Mouse (Mus musculus): ENCODE measurements around the gene Rab11fip2. TPM values are rescaled to one million over a fixed set of nuclear protein-coding genes. Genes with fewer than 3 reads are reported as not detected.

The Rab11fip2 gene
- total and polyA plus RNA-seq, 2 experiments from 2014 or later: 2.3 to 8.3 TPM

DNA sequence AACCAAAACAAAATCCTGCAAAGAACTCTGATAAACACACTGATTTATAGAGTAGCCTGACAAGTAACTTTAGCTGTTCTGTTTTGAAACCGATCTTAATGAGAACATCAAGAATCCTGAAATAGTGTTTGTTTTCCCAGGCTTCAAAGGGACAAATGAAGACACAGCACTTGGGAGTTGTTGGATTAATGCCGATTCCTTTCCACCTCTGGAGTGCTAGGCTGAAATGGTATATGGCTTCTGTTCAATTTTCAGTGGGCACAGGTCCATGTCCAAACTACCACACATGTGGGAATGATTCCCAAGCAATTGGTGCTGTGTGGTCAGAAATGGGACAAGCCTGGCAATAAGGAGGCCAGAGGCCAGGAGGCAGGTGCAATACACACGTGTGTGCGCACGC is 3.7 kb downstream of the Rab11fip2 start:
- Histone ChIP-seq H3K4me3 (ENCODE audit: low read depth, low read length) (no peak overlapping the region), H3K27me3 (ENCODE audit: control insufficient read depth, insufficient read depth, low read length) (no peaks in the 10 kb centered on the region), H3K36me3 (replicated peaks; ENCODE audit: control insufficient read depth, insufficient read depth, low read length) (0 out of 2 replicates have a peak, but pooled peaks cover 17% of the 10 kb centered on the region), H3K4me1 (ENCODE audit: control insufficient read depth, insufficient read depth) (peaks cover 4% of the 10 kb centered on the region), H3K9ac (replicated peaks; ENCODE audit: low read depth, low read length) (no peak overlapping the region), H3K9me3 (replicated peaks; ENCODE audit: control insufficient read depth, low read length) (no peaks in the 10 kb centered on the region), H3K27ac (ENCODE audit: low read depth) (no peak overlapping the region), H3K4me2 (ENCODE audit: low read depth, low read length) (no peak overlapping the region)
- no peak for TF ChIP-seq CTCF (IDR thresholded peaks at IDR 0.05; ENCODE audit: low read depth)
- ATAC-seq (ENCODE audit: insufficient read depth, low read depth) (no peak), DNase-seq (ENCODE audit: low spot score) (no peak)
- WGBS: 76% methylated on average over 5 of the region's 5 CpGs

DNA sequence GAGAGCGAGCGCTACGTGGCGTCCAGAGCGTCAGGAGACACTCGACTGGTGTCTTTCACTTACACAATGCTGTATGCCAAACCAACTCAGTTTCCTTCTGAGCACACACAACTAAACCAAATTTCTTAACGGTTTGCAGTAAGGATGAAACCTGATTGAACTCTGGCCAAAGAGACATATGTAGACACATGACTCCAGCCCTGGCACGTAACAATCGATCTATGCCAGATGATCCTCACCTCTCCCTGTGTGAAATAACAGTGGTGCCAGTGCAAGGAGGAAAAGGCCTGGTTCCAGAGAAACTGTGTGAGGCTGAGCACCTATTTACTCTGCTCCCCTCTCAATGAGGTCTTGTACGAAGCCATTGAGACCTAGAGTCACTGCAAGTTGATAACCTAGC is 11.4 kb downstream of the Rab11fip2 start:
- Histone ChIP-seq H3K27ac (ENCODE audit: low read depth) (no peak overlapping the region), H3K9me3 (replicated peaks; ENCODE audit: control insufficient read depth, low read length) (no peaks in the 10 kb centered on the region), H3K27me3 (ENCODE audit: control insufficient read depth, insufficient read depth, low read length) (no peaks in the 10 kb centered on the region), H3K9ac (replicated peaks; ENCODE audit: low read depth, low read length) (no peak overlapping the region), H3K4me3 (ENCODE audit: low read depth, low read length) (no peak overlapping the region), H3K4me1 (ENCODE audit: control insufficient read depth, insufficient read depth) (0 out of 2 replicates have a peak, but pooled peaks cover 4% of the 10 kb centered on the region), H3K36me3 (replicated peaks; ENCODE audit: control insufficient read depth, insufficient read depth, low read length) (0 out of 2 replicates have a peak, but pooled peaks cover 20% of the 10 kb centered on the region), H3K4me2 (ENCODE audit: low read depth, low read length) (no peak overlapping the region)
- 89% methylated on average over 10 of the region's 10 CpGs for WGBS
- no peak for TF ChIP-seq EP300 (IDR thresholded peaks at IDR 0.05; ENCODE audit: low read depth)
- no peak for TF ChIP-seq CTCF (IDR thresholded peaks at IDR 0.05; ENCODE audit: low read depth)
- DNase-seq (ENCODE audit: low spot score) (no peak), ATAC-seq (ENCODE audit: insufficient read depth, low read depth) (no peak)

DNA sequence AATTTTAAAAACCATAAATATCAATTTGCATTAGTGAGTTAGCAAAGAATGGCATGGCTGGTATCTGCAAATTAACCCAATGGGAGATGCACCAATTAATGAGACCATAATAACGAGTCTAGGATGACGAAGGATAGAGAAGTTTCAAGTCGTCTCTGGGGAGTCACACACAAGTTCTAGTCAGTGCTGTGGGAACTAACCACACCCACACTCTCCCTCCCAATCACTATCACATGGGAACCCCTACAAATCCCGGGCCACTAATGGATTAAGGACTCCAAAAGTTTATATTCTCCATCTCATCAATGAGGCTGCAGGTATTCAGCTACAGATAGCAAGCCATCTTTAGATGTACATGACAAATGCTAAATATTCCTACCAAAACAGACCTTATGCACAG is 14.8 kb downstream of the Rab11fip2 start:
- Histone ChIP-seq H3K4me1 (ENCODE audit: control insufficient read depth, insufficient read depth) (0 out of 2 replicates have a peak, but pooled peaks cover 4% of the 10 kb centered on the region), H3K9ac (replicated peaks; ENCODE audit: low read depth, low read length) (no peak overlapping the region), H3K27ac (ENCODE audit: low read depth) (no peak overlapping the region), H3K9me3 (replicated peaks; ENCODE audit: control insufficient read depth, low read length) (no peaks in the 10 kb centered on the region), H3K4me2 (ENCODE audit: low read depth, low read length) (no peak overlapping the region), H3K27me3 (ENCODE audit: control insufficient read depth, insufficient read depth, low read length) (no peaks in the 10 kb centered on the region), H3K4me3 (ENCODE audit: low read depth, low read length) (no peak overlapping the region), H3K36me3 (replicated peaks; ENCODE audit: control insufficient read depth, insufficient read depth, low read length) (no peaks in the 10 kb centered on the region)
- 75% methylated on average over 4 of the region's 4 CpGs for WGBS
- TF ChIP-seq CTCF (IDR thresholded peaks at IDR 0.05; ENCODE audit: low read depth) (no peak), EP300 (IDR thresholded peaks at IDR 0.05; ENCODE audit: low read depth) (no peak)
- no peak for ATAC-seq (ENCODE audit: insufficient read depth, low read depth)
- no peak for DNase-seq (ENCODE audit: low spot score)

DNA sequence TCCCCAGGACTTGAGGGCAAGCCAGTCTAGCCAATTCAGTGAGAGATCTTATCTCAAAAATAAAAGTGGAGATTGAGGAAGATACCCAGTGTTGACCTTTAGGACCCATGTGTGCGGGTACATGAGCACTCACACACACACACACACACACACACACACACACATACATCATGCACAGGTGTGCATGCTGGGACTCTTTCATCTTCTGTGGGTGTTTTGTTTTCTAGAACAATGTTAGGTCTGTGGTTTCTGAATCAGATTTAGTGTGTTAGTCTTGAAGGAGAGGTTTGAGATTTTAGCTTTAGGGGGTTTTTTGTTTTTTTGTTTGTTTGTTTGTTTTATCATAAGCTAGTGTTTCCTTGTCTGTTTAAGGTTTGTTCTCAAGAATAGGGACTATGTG is 17.3 kb downstream of the Rab11fip2 start:
- no peaks in the 10 kb centered on the region for H3K36me3 ChIP-seq (replicated peaks; ENCODE audit: control insufficient read depth, insufficient read depth, low read length)
- H3K27me3 ChIP-seq (ENCODE audit: control insufficient read depth, insufficient read depth, low read length): no peaks in the 10 kb centered on the region
- WGBS: 80% methylated on average over 1 of the region's 1 CpGs
- TF ChIP-seq EP300 (IDR thresholded peaks at IDR 0.05; ENCODE audit: low read depth): no peak
- TF ChIP-seq CTCF (IDR thresholded peaks at IDR 0.05; ENCODE audit: low read depth): no peak
- no peak overlapping the region for H3K4me3 ChIP-seq (ENCODE audit: low read depth, low read length)
- H3K9me3 ChIP-seq (replicated peaks; ENCODE audit: control insufficient read depth, low read length): no peaks in the 10 kb centered on the region
- no peak overlapping the region for H3K9ac ChIP-seq (replicated peaks; ENCODE audit: low read depth, low read length)
- H3K4me2 ChIP-seq (ENCODE audit: low read depth, low read length): no peak overlapping the region
- 0 out of 2 replicates have a peak, but pooled peaks cover 4% of the 10 kb centered on the region for H3K4me1 ChIP-seq (ENCODE audit: control insufficient read depth, insufficient read depth)
- no peak overlapping the region for H3K27ac ChIP-seq (ENCODE audit: low read depth)
- DNase-seq (ENCODE audit: low spot score): no peak
- no peak for ATAC-seq (ENCODE audit: insufficient read depth, low read depth)

DNA sequence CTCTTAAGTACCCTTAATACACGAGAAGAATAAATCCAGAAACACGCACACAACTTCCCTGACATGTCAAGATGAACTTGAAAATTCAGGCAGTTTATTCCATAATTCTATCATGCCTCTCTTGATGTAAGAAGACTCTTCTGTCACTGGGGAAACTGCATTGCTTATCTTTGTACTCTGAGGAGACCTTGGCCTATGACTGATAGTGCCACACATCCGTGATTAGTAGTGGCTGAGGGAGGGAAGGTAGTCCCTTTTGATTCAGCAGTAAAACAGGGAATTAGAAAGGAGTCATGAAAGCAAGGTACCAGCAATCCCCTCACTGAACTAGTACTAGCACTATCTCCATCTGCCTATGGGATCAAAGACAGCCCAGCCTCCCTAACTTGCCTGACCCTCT is 22.6 kb downstream of the Rab11fip2 start:
- Histone ChIP-seq H3K4me3 (ENCODE audit: low read depth, low read length) (no peak overlapping the region), H3K9me3 (replicated peaks; ENCODE audit: control insufficient read depth, low read length) (no peaks in the 10 kb centered on the region), H3K36me3 (replicated peaks; ENCODE audit: control insufficient read depth, insufficient read depth, low read length) (no peaks in the 10 kb centered on the region), H3K27ac (ENCODE audit: low read depth) (no peak overlapping the region), H3K4me1 (ENCODE audit: control insufficient read depth, insufficient read depth) (no peaks in the 10 kb centered on the region), H3K9ac (replicated peaks; ENCODE audit: low read depth, low read length) (no peak overlapping the region), H3K27me3 (ENCODE audit: control insufficient read depth, insufficient read depth, low read length) (no peaks in the 10 kb centered on the region), H3K4me2 (ENCODE audit: low read depth, low read length) (no peak overlapping the region)
- DNase-seq (ENCODE audit: low spot score) (no peak), ATAC-seq (ENCODE audit: insufficient read depth, low read depth) (no peak)
- 56% methylated on average over 3 of the region's 3 CpGs for WGBS
- TF ChIP-seq EP300 (IDR thresholded peaks at IDR 0.05; ENCODE audit: low read depth) (no peak), CTCF (IDR thresholded peaks at IDR 0.05; ENCODE audit: low read depth) (no peak)

DNA sequence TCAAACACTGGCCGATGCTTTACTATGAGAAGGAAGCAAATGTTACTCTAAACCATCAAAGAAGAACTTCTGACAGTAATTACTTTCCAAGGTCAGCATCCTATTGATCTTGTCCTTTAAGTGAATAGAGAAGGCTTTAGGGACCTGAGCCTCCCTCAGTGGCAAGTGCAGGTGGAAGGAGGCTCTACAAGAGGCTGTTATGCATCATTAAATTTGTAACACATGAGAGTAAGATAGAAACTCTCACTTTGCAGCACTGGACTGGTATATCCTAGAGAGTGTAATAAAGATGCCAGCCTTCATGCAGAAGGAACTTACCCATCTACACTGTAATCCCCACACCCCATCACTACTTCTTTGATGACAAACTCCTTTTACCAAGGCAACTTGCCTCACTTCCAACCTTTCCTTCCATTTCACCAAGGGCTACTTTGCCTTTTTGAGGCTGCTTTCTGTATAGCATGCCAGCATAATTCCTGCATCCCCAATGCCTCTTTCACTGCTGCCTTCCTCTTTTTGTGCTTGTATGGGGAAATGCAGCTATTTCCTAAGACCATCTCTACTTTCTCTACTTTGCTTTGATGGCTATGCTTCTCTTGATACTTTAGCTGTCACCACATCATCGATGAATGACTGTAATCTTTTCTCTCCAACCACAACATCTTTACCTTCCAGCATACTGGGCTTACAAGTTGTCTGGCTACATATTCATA is 25.4 kb downstream of the Rab11fip2 start:
- no peak overlapping the region for H3K27ac ChIP-seq (ENCODE audit: low read depth)
- H3K9ac ChIP-seq (replicated peaks; ENCODE audit: low read depth, low read length): no peak overlapping the region
- ATAC-seq (ENCODE audit: insufficient read depth, low read depth) (no peak), DNase-seq (ENCODE audit: low spot score) (no peak)
- H3K27me3 ChIP-seq (ENCODE audit: control insufficient read depth, insufficient read depth, low read length): no peaks in the 10 kb centered on the region
- no peaks in the 10 kb centered on the region for H3K4me1 ChIP-seq (ENCODE audit: control insufficient read depth, insufficient read depth)
- TF ChIP-seq EP300 (IDR thresholded peaks at IDR 0.05; ENCODE audit: low read depth) (no peak), CTCF (IDR thresholded peaks at IDR 0.05; ENCODE audit: low read depth) (no peak)
- H3K9me3 ChIP-seq (replicated peaks; ENCODE audit: control insufficient read depth, low read length): no peaks in the 10 kb centered on the region
- H3K4me2 ChIP-seq (ENCODE audit: low read depth, low read length): no peak overlapping the region
- 83% methylated on average over 2 of the region's 2 CpGs for WGBS
- no peak overlapping the region for H3K4me3 ChIP-seq (ENCODE audit: low read depth, low read length)
- no peaks in the 10 kb centered on the region for H3K36me3 ChIP-seq (replicated peaks; ENCODE audit: control insufficient read depth, insufficient read depth, low read length)
